Mouse (Mus musculus): ENCODE measurements around the gene Efcab12. TPM values are rescaled to one million over a fixed set of nuclear protein-coding genes. Genes with fewer than 3 reads are reported as not detected.

Gene Efcab12
- total RNA-seq, 2 experiments from 2014 or later, result 2.8 to 3.8 TPM

Small RNA genes lying within 50 kb of the gene (microRNA-seq; reads per million reads assigned to microRNA genes)
- 0 reads per million in 2 experiments for gene Mir7660

Other genes starting within 250 kb of the Efcab12 start
- not detected for gene Mkrn2os, start 245.8 kb downstream of the Efcab12 start, total RNA-seq (2021)
- gene Mkrn2, start 236.5 kb downstream of the Efcab12 start, total RNA-seq (2021), result 10 to 100 TPM; 37.8 to 43.2 TPM
- 100 to 1,000 TPM in 1 of 2 experiments, 10 to 100 TPM in 1; 83.6 to 106 TPM for gene Raf1, start 161.8 kb downstream of the Efcab12 start, total RNA-seq (2021)
- gene Tmem40, start 76.0 kb downstream of the Efcab12 start, total RNA-seq (2021), result under 1 TPM in 1 of 2 experiments, not detected in 1; 0.62 TPM
- gene Cand2, start 63.9 kb downstream of the Efcab12 start, total RNA-seq (2021), result 1 to 10 TPM; 2.7 to 3.8 TPM
- 100 to 1,000 TPM; 471 to 520 TPM for gene Rpl32, start 29.7 kb downstream of the Efcab12 start, total RNA-seq (2021)
- 1 to 10 TPM; 5.8 to 6.1 TPM for gene Mbd4, start 15.0 kb upstream of the Efcab12 start, total RNA-seq (2021)
- 10 to 100 TPM; 26.7 to 28.7 TPM for gene Ift122, start 15.1 kb upstream of the Efcab12 start, total RNA-seq (2021)
- under 1 TPM; 0.49 to 0.59 TPM for gene Rho, start 93.3 kb upstream of the Efcab12 start, total RNA-seq (2021)
- not detected for gene H1foo, start 106.5 kb upstream of the Efcab12 start, total RNA-seq (2021)
- 10 to 100 TPM; 17.8 to 24.5 TPM for gene Plxnd1, start 156.6 kb upstream of the Efcab12 start, total RNA-seq (2021)